Mouse (Mus musculus): ENCODE data around the gene Nckap5. TPM values are rescaled to one million over a fixed set of nuclear protein-coding genes. Genes with fewer than 3 reads are reported as not detected.

The Nckap5 gene
- polyA plus RNA-seq, 1 experiment = 0.49 TPM

DNA sequence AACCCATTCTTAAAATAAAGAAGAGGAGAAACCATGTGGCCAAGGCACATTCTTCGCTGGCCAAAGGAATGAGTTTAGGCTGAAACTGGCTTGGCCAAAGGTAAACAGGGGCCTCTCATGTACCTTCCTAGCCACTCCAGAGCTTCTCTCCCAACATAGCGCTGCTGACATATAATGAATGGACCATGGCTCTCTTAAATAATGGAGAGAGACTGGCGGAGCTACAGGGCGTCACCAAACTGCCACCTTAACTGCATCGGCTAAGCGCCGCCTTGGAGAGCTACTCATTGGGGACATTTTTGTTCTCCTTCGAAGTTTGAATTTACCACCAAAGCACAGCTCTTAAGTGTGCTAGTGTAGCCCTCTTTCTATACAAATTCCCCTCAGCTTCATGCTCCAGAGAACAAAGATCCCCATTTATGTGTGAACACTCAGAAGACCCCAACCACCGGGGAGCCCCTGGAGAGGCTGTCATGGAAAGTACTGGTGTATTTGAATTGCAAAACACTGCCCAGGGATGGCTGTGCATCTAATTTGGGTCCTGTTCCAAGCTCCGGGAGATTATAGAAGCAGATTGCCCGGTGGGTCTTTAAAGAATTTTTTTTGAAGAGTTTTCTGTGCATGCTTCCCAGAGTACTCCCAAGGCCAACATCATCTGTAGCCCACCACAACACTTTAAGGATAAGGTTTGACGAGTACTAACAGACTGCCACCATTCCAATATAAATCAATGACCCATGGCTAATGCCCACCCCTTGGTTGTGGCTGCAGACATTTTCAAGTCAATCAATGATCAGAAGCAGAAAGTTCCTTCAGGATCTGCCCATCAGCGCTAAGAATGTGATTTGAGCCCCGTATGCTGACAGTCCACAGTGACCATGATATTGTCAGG is 224.2 kb downstream of the Nckap5 start:
- no peak overlapping the region for H3K4me3 ChIP-seq (replicated peaks)
- H3K9me3 ChIP-seq = peaks cover 13% of the 10 kb centered on the region
- no peaks in the 10 kb centered on the region for H3K4me1 ChIP-seq
- TF ChIP-seq FLI1 (IDR thresholded peaks at IDR 0.05; ENCODE audit: low read length) (no peak), GATA1 (IDR thresholded peaks at IDR 0.05; ENCODE audit: borderline replicate concordance, low read length) (no peak)
- H3K36me3 ChIP-seq (replicated peaks; ENCODE audit: low read length) = no peaks in the 10 kb centered on the region
- peaks cover 2% of the 10 kb centered on the region for H3K27me3 ChIP-seq (replicated peaks)

GRCm38 (mm10) chr1:126604551-126604950 is 226.0 kb downstream of the Nckap5 start:
- Histone ChIP-seq H3K4me3 (replicated peaks) (peak overlapping the region; percentile 38), H3K27me3 (replicated peaks) (peaks cover 2% of the 10 kb centered on the region), H3K36me3 (replicated peaks; ENCODE audit: low read length) (no peaks in the 10 kb centered on the region), H3K4me1 (no peaks in the 10 kb centered on the region), H3K9me3 (peaks cover 16% of the 10 kb centered on the region)
- TF ChIP-seq GATA1 (IDR thresholded peaks at IDR 0.05; ENCODE audit: borderline replicate concordance, low read length) = no peak
- TF ChIP-seq FLI1 (IDR thresholded peaks at IDR 0.05; ENCODE audit: low read length) = no peak

- TF ChIP-seq FLI1 (IDR thresholded peaks at IDR 0.05; ENCODE audit: low read length) (no peak), GATA1 (IDR thresholded peaks at IDR 0.05; ENCODE audit: borderline replicate concordance, low read length) (no peak)
- H3K36me3 ChIP-seq (replicated peaks; ENCODE audit: low read length) = no peaks in the 10 kb centered on the region
- no peaks in the 10 kb centered on the region for H3K4me1 ChIP-seq
- H3K4me3 ChIP-seq (replicated peaks) = no peak overlapping the region
- H3K27me3 ChIP-seq (replicated peaks) = peaks cover 2% of the 10 kb centered on the region
- H3K9me3 ChIP-seq = peaks cover 13% of the 10 kb centered on the region
Measured at GRCm38 (mm10) chr1:126603771-126604515, 226.7 kb downstream of the Nckap5 start.

DNA sequence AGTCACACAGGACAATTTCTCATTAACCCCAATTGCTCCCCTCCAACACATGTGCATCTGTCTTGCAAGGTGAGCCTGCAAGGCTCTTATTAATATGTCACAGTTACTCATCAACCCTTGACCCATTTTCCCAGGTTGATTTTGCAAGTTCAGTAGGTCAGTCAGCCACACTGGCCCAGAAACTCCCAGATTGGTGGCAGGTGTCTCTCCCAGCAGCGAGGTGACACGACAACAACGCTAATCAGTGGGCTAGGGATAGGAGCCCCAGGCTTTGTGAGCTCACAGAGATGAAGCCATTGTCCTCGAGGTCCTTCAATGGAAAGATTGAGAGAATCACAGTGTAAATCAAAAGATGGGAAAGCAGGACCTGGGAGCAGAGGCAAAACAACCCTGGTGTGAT is 230.0 kb downstream of the Nckap5 start:
- H3K36me3 ChIP-seq (replicated peaks; ENCODE audit: low read length) = no peaks in the 10 kb centered on the region
- peaks cover 2% of the 10 kb centered on the region for H3K27me3 ChIP-seq (replicated peaks)
- no peak for TF ChIP-seq GATA1 (IDR thresholded peaks at IDR 0.05; ENCODE audit: borderline replicate concordance, low read length)
- no peak for TF ChIP-seq FLI1 (IDR thresholded peaks at IDR 0.05; ENCODE audit: low read length)
- H3K4me1 ChIP-seq = no peaks in the 10 kb centered on the region
- no peak overlapping the region for H3K4me3 ChIP-seq (replicated peaks)
- H3K9me3 ChIP-seq = peaks cover 13% of the 10 kb centered on the region

DNA sequence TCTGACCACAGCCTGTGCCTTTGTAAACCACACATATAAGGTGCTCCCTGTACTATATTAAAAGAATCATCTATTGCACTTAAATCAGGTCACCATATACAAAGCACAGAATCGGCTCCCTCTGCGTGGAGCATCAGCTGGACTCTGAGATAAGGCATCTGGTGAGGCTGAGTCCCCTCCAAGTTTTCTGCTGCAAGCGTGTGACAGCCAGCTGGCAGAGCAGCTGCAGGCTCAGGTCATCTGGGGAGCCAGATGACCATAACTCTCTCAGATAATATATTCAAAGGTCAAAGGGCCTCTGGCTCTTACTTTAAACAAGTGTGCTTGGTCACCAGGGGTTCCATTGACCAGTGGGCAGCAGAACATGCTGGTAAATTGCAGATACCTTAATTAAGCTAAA is 233.2 kb downstream of the Nckap5 start:
- no peak for TF ChIP-seq FLI1 (IDR thresholded peaks at IDR 0.05; ENCODE audit: low read length)
- no peak for TF ChIP-seq GATA1 (IDR thresholded peaks at IDR 0.05; ENCODE audit: borderline replicate concordance, low read length)
- H3K4me3 ChIP-seq (replicated peaks) = no peak overlapping the region
- no peaks in the 10 kb centered on the region for H3K36me3 ChIP-seq (replicated peaks; ENCODE audit: low read length)
- H3K27me3 ChIP-seq (replicated peaks) = no peaks in the 10 kb centered on the region
- no peaks in the 10 kb centered on the region for H3K4me1 ChIP-seq
- H3K9me3 ChIP-seq = peaks cover 14% of the 10 kb centered on the region

DNA sequence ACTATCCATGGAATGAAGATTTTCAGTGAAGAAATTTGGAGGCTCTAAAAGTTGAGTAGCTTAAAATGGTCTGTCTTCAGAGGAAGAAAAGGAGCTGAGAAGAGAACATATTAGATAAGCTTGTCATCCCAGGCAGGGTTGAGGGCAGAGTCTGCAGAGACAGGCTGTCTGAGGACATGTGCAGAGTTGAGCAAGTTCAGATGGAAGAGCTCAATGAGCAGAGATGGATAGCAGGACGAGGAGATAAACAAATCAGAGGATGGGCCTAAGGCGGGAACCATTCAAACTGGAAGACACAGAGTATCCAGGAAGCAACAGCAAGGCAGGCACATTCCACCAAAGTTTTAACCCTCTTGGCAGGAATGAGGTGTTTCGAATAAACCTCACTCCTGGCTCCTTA is 235.8 kb downstream of the Nckap5 start:
- Histone ChIP-seq H3K27me3 (replicated peaks) (no peaks in the 10 kb centered on the region), H3K36me3 (replicated peaks; ENCODE audit: low read length) (no peaks in the 10 kb centered on the region), H3K4me3 (replicated peaks) (no peak overlapping the region), H3K4me1 (no peaks in the 10 kb centered on the region), H3K9me3 (peaks cover 20% of the 10 kb centered on the region)
- no peak for TF ChIP-seq GATA1 (IDR thresholded peaks at IDR 0.05; ENCODE audit: borderline replicate concordance, low read length)
- no peak for TF ChIP-seq FLI1 (IDR thresholded peaks at IDR 0.05; ENCODE audit: low read length)

GRCm38 (mm10) chr1:126593044-126593805 is 237.4 kb downstream of the Nckap5 start:
- no peaks in the 10 kb centered on the region for H3K36me3 ChIP-seq (replicated peaks; ENCODE audit: low read length)
- TF ChIP-seq GATA1 (IDR thresholded peaks at IDR 0.05; ENCODE audit: borderline replicate concordance, low read length) = no peak
- no peaks in the 10 kb centered on the region for H3K4me1 ChIP-seq
- H3K4me3 ChIP-seq (replicated peaks) = no peak overlapping the region
- H3K9me3 ChIP-seq = peaks cover 28% of the 10 kb centered on the region
- no peaks in the 10 kb centered on the region for H3K27me3 ChIP-seq (replicated peaks)

- Histone ChIP-seq H3K27me3 (replicated peaks) (no peaks in the 10 kb centered on the region), H3K9me3 (peaks cover 28% of the 10 kb centered on the region), H3K4me3 (replicated peaks) (no peak overlapping the region), H3K4me1 (no peaks in the 10 kb centered on the region), H3K36me3 (replicated peaks; ENCODE audit: low read length) (no peaks in the 10 kb centered on the region)
- TF ChIP-seq GATA1 (IDR thresholded peaks at IDR 0.05; ENCODE audit: borderline replicate concordance, low read length) = no peak
Measured at GRCm38 (mm10) chr1:126590911-126591310, 239.7 kb downstream of the Nckap5 start.

GRCm38 (mm10) chr1:126578163-126578562 is 252.4 kb downstream of the Nckap5 start:
- no peaks in the 10 kb centered on the region; the same call in 1 of the 2 replicates for H3K4me1 ChIP-seq
- H3K4me3 ChIP-seq (replicated peaks) = no peak overlapping the region
- H3K36me3 ChIP-seq (replicated peaks; ENCODE audit: low read length) = no peaks in the 10 kb centered on the region
- TF ChIP-seq FLI1 (IDR thresholded peaks at IDR 0.05; ENCODE audit: low read length) = no peak
- no peak for TF ChIP-seq GATA1 (IDR thresholded peaks at IDR 0.05; ENCODE audit: borderline replicate concordance, low read length)
- H3K27me3 ChIP-seq (replicated peaks) = no peaks in the 10 kb centered on the region
- H3K9me3 ChIP-seq = peaks cover 4% of the 10 kb centered on the region; the same call in 1 of the 2 replicates

Measured in megakaryocyte, embryonic 14.5 days (primary cell).